Mouse (Mus musculus) brain, adult 2 months (tissue): ENCODE results near the gene Sipa1.

Source experiments
- DNase-seq: peaks from one replicate; pipeline ENCODE4 v3.0.0; 2011; ENCODE audit warnings: low read depth, low spot score

The Sipa1 gene

DNA sequence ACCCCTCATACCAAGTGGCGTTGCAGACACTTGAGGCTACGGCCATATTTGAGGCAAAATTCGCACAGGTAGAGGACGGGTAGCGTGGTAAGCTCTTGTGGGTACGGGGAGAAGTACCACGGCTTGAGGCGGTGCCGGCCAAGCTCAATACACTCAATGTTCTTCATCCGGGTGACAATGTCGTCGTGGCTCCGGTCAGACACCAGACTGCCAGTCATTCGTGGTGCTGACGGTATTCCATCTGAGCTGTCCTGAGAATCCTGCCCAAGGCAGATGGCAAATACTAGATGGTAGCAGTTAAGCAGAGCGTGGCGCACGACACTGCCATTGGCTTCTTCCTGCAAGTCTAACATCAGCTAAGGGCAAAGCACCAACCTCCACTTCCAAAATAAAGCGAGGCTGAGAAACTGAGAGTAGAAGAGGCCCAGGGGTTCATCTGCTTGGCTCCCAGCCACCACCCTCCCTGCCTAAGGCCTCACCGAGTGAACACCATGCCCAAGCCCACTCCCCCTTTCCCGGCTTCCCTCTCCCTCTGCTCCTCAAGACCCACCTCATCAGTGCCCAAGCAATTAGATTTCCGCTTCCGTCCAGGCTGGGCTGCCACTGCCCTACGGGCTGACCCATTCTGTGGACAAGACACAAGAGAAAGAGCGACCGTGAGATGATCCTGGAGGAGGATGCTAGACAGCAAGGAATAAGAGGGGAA lies 55.6 kb downstream of the Sipa1 start:
- no peak for DNase-seq

DNA sequence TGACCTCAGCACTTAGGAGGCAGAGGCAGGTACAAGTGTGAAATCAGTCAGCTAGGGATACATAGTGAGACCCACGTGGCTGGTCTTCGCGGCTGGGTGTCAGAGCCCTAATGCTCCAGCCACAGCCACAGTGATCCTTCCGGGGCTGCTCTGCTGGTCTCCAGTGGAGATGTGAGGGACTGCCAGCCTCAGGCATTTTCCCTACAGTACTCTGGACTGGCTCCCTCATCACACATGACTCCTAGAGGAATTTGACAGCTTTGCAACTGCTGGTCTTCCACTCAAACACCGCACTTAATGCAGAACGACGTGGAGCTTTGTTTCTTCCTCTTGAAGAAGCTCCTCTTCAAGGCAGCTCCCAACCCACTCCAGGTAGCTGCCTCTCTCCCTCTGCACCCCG lies 57.3 kb downstream of the Sipa1 start:
- DNase-seq = no peak

DNA sequence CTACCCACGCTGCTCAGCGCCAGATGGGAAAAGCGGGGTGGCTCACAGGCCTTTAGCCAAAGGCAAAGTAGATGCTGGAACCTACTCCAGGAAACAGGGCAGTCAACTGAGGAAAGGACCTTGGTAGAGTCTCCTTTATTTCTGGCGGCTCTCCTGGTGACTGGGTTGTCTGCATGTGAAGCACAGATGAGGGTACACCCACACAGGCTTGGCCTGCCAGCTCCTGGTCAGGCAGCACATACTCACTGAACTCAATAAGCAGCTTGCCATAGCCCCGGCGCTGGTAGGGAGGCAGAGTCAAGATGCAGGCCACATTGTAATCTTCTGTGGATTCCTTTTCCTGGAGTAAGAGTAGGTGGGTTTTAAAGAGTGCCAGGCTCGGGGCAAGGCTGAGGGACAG lies 58.4 kb downstream of the Sipa1 start:
- DNase-seq = peak; percentile 59

- DNase-seq = no peak
Measured at GRCm38 (mm10) chr19:5603664-5604063, 59.8 kb downstream of the Sipa1 start.

DNA sequence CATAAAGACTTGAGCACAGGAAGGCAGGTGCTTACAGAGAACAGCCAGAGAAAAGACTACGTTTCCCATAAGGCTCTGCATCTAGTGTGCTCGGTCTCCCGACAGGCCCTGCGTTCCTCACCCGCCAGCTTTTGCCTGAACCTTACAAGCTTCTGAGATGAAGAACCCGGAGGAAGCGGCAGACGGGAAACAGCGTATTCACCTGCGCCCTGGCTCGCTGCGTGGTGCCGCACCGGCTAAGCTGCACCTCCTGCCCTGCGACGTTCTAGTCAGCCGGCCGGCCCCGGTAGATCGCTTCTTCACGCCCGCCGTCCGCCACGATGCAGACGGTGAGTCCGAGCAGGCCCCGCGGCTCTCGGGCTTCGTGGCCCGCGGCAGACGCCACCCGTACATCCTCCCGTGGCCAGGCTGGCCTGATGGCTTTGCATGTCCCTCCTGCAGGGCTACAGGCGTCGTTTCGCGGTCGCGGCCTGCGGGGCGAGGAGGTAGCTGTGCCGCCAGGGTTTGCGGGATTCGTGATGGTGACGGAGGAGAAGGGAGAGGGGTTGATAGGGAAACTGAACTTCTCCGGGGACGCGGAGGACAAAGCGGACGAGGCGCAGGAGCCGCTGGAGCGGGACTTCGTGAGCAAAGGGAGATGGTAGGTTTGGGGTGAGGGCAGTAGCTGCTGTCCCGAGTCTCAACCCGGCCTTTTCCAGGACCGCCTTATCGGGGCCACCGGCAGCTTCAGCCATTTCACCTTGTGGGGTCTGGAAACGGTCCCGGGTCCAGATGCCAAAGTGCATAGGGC lies 61.6 kb downstream of the Sipa1 start, which contains the start of gene Rnaseh2c:
Rnaseh2c (plus strand) TSS at position 122 of the 790 bp plus-strand sequence.
- peak; percentile 97 for DNase-seq
